Mouse (Mus musculus) lung, postnatal 4 days (tissue): ENCODE measurements around the gene Ccdc152.
"Not testable (repeated sequence)": the region's sequence is repeated elsewhere in the genome, so short reads cannot be mapped to it uniquely, and the experiment has no call there.

Source experiments
- DNase-seq, 2 experiments: peaks; one replicate each; pipeline ENCODE4 v3.0.0; 2021

Gene Ccdc152

DNA sequence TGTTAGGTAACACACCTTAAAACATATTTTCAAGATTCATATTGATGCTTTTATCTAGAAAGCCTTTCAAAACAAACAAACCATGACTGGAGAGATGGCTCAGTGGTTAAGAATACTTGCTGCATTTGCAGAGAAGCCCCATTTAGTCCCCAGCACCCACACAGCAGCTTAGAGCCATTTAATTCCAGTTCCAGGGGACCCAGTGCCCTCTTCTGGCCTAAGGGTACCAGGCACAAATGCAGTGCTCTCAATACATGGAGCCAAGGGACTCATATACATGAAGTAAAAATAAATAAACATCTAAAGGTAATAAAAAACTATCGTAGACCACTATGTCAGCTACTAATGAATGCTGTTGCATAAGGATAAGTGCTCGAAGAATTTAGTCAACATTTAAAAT is 25.9 kb downstream of the Ccdc152 start:
- DNase-seq: no peak

DNA sequence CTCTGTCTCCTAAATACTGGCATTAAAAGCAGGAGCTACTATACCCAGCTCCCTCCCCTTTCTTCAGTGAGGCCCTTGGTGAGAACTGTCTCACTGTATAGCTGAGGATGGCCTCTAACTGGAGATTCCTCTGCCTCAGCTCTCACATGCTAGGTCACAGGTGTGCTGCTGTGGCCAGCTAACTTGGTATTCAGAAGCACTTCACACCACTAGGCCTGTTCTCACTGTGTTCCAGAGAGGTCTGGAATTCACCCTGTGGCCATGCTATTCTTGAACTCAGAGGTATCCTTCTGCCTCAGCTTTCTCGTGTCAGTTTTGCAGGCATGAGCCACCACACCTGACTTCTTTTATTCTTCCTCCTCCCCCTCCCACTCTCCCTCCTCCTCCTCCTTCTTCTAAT is 30.1 kb downstream of the Ccdc152 start:
- no peak for DNase-seq

DNA sequence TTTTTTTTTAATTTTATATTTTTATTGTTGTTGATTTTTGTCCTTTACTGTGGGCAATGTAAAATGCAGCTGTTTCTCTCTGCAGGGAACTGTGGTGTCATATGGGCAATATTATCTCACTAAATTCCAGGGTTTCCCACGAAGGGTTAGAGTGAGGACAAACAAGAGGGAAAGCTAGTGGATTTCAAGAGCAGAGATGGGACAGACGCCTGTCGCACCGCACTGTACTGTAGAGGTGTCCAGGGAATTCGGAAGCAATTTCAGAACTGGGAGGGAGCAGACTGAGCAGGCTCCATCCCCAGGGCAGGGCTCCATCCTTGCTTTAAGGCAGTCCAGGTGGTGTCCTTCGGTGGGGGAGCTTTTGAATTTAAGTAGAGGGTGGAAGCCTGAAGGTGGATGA is 32.1 kb downstream of the Ccdc152 start:
- peak in 1 of 2 experiments; percentile 17 for DNase-seq

DNA sequence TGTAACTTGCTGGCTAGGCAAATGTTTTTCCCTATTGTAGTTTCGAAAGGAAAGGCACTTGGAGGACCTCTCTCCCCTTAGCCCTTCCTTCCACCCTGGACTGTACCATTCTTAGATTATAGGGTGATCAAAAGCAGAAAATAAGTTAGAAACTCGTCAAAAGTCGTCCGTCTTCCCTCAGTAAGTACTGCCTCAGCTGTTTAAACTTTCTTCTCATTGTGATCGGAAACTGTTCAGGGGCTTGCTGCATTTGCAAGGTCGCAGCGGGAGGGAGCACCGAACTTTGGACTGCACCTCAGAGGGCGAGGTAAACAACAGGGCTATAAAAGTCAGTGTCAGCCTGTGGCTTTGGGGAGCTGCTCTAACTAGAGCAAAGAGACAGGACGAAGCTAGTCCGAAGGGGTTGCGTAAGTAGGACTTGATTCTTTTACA is 32.7 kb downstream of the Ccdc152 start:
- DNase-seq: peak; percentile 81 to 86

DNA sequence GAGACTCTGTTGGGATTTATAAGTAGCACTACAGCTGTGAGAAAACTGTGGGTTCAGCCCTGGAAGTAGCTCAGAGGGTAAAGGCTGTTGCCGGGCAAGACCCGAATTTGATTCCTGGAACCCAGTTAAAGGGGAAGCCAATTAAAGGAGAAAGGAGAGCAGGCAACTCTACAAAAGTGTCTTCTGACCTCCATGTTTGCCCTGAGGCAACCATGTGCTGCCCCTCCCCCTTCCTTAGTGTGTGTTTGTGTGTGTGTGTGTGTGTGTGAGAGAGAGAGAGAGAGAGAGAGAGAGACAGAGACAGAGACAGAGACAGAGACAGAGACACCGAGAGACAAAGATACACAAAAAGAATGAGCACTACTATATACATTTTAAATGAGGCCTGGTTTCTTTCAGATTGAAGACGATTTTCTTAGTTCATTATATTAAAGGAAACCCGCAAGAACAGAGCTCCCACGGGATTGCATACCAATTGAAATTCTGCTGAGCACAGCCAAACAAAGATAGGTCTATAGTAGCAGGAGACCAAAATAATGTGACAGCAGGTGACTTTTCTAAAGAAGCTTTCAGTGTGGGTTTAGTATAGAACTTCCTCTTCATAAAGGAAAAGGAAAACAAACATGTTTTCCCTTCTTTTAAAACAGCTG is 33.2 kb downstream of the Ccdc152 start:
- no peak for DNase-seq

DNA sequence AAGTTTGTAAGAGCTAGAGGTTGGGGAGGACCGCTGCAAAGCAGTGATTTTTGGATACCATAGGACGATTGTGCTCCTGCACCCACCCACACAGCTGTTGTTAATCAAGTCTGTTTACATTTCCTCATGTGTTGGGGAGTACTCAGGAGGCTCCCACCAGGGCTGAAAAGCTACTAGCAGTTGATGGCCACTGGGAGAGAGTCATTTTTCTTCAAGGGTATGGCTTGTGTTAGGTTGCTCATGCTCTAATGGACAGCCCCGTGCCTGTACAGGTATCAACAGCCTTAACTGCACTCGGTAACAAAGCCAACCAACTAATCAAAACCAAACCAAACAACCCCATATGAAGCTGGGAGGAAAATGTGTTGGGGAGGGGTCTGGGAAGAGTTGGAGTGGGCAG is 33.8 kb downstream of the Ccdc152 start:
- no peak for DNase-seq

DNA sequence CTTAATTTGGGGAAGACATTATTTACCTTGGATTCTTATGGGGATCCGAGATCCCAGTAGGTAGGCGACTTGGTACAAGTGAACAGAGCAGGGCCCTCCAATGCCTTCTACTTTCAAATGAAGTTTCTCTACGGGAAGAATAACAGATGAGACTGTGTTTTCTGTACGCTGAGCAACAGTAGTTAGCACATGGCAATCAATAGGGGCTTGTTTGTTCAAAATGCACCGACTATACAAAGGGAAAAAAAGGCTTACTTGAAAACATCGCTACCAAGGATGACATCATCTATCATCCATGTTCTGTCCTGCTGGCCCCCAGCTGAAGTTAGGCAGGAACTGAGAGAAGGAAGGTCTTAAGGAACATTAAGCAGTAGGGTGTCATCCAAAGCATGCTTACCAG is 35.1 kb downstream of the Ccdc152 start, which contains the start of gene Selenop:
TSS of gene Selenop (plus strand) at position 301 of the 400 bp plus-strand sequence.
- DNase-seq: no peak

DNA sequence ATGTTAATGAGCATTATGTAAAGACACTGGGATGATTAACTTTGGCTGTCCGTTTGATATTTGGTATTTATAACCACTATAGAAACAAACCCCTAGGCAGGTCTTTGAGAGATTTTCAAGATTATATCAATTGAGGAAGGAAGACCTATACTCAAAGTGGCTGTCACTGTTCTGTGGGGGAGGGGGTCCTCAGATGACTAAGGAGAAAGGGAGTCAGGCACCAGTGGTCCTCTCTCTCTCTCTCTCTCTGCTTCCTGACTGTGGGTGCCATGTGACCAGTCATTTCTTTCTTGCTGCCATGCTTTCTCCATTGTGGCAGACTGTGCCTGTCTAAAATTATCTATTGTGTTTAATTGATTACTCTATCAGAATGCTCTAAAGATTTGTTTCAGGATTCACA is 38.5 kb downstream of the Ccdc152 start:
- no peak for DNase-seq

DNA sequence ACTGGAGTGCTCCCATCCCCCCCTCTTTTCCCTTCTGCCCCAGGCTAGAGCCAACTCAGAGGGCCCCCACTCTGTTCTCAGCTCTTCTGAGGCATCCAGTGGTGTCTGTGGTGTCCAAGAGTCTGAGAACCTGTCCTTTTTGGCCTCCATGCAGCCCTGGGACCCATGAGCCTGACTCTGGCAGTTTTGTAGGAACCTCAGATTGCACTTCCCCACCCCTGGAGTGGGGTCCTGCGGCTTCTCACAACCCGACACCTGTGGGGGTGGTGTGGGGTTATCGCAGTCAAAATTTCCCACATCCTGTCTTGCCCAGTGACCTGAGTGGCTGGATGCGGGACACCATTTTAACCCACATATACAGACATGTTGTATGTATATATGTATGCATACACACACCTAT is 39.0 kb downstream of the Ccdc152 start:
- DNase-seq: no peak

DNA sequence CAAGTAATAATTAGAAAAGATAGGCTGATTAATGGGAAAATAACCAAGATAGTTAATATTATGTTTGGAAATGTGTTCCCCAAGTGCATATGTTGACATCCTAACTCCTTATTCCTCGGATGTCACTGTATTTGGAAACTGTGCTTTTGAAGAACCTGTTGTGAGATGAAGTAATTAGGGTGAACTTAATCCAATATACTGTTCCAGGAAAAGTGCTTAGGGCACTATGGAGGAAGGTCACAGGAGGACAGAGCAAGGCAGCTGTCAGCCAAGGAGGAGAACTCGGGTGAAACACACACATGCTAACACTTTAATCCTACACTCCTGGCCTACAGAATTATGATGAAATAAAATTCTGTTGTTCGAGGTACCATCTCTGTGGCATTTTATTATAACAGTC is 40.4 kb downstream of the Ccdc152 start:
- DNase-seq: no peak

DNA sequence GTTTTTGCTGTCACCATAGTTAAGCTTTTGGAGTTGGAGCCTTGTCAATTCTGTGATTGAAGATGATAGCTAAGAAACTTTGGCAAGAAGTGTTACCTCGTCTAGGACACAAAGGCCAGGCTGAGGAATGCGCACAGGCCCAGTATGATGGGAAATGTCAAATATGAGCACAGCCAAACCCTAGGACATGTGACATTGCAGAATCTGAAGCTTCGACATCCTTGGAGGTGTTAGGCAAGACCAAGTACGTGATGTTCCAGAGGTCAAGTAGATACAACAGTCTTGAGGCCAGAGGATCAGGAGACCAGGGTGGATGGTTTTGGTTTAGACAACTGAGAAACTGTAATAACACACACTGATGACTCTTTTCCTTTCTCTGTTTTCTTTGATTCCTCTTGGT is 43.0 kb downstream of the Ccdc152 start:
- no peak for DNase-seq

DNA sequence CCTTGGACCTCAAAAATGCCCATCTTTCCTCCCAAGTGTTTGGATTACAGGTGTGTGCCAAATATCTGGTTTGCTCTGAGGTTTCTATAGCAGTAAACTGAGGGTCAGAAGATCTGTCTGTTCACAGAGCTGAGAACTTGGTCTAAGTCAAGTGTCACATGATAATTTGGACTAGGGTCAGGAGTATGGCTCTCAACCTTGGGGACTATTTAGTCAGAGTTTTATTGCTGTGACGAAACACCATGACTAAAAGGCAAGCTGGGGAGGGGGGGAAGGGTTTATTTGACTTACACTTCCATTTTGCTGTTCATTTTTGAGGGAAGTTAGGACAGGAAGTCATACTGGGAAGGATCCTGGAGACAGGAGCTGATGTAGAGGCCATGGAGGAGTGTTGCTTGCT is 44.3 kb downstream of the Ccdc152 start:
- no peak for DNase-seq

DNA sequence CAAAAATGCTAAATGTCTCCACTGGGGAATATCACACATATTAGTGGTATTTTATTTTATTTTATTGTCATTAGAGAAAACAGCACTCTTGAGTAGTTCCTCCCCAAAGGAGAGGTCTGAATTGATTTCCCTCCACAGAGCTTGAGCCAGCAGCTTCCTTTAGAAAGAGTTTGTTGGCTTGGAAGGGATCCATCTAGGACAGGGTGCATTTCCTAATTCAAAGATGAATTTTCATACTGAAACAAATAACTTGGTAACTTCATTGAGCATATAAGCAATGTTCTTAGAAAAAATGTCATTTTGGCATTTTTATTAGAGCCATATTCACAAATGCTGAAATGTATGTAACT is 51.6 kb downstream of the Ccdc152 start:
- DNase-seq: no peak

DNA sequence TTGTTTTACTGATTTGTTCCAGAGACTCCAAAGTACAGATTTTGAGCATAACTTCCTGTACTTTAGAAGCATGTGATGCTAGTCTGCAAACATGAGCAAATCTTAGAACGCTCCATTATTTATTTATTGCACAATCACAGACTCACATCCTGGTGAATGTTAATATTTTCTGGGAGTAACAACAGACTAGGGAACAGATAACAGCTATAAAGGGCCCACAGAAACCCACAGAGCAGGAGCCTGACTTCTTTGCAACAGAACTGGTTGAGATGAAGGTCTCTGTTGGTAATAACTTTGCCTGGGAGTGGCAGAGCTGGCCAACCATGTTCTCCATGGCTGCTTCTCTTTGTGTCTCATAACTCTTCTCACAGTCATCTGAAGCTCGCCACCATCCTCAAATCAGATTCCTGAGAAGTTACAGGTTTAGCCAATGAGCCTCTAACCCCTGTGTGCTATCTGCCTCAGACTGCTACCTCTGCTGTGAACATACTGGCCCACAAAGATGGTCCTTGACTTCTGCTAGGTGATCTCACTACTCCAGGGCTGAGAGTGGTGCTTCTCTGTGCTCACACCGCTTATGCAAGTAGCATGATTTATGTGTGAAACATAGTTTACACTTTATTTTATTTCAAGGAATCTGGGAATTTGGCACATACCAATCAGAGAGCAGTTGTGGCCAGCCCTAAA is 52.2 kb downstream of the Ccdc152 start:
- DNase-seq: no peak

DNA sequence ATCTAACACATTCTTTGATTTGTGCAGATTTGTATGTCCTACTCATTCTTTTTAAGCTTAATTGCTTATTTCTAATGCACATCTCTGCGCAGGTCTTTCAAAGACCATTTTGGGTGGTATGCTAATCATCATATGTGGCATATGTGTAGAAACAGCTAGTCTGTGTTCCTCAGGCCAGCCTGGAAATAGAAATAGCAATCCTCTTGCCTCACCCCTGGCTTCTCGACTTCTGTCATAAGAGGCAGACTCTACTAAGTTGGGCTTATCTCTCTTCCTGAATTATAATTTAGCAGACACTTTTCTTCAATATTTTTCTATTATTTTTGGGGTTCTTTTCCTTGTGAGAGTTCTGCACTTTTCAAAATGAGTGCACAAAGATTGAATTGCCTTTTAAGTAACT is 52.7 kb downstream of the Ccdc152 start:
- DNase-seq: no peak

DNA sequence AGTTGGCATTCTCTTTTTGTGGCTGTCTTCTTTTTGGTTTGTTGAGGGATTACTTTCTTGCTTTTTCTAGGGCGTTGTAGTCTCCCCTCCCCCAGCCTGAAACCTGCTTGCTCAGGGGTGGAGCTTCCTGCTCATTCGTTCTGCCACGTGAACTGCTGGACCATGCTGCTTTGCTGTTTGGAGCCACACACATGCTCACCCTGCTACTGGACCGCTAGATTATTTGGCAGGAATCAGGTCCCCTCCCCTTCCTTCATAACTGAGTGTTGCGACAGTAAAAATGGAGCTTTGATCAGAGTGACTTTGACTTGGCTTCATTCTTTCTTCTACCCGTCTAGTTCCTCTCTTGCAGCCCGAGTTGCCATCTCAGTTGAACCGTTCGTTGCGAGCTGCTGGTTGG is 58.3 kb downstream of the Ccdc152 start:
- not testable (repeated sequence) for DNase-seq

DNA sequence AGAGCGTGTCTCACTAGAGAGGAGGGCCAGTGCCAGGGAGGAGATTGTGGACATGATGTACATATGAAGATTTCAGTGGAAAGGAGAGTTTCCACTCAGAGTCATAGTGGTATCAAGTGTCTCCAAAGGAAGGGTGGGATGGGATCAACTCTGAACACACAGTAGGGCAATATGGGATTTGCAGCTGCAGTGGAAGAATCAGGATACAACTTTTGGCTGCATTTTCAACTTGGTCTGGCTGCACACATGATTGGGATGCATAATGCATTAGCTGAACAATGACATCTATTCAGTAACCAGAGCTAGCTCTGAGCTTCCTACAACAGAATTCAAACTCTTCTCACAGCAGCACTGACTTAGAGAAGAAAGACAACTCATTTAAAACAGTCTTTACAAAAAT is 65.4 kb downstream of the Ccdc152 start:
- no peak for DNase-seq

DNA sequence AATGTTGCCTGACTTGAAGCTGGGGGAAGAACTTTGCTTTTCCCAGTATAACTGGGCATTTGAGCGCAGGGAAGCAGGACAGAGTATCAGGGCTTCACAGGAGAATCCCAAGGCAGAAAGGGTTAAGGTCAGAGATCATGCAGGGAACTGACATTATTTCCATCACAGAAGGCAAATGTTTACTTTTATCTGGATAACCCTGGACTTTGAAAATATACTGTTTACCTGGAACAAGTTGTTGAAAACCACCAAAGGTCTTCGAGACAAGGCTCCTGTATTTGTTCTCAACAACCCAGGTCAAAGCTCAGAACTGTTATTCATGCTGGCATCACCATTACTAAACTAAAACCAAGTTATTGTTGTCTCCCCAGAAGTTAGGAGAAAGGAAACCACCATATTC is 67.0 kb downstream of the Ccdc152 start:
- no peak for DNase-seq

DNA sequence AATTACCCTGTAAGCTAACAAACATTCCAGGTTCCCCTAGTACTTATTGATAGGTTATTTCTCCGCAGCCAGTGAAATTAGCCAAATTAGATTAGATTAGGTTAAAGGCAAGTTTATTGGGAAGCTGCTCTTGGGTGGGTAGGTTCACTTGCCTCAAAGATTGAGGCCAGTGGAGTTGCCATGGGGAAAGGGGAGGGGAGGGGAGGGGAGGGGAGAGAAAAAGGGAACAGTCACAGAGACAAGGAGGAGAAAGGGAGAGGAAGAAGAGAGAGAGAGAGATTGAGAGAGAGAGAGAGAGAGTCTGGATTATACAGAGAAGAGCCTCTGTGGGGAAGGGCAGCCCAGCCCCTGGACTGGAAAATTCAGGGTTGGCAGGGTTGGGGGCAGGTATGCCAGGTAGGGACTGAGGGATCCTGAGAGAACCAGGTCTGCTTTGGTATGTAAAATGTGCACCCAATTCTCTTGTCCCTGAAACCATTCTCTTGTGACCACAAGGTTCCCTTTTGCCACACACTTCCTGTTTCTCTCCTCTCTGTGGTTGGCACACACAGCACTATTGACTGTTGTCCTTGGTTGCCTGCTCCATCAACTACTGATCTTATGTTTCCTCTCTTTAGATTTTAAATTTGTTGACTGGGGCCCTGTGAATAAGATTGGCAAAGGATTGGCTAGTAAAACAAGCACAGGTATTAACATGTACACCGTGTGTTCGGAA is 69.3 kb downstream of the Ccdc152 start:
- DNase-seq: peak in 1 of 2 experiments; percentile 33

DNA sequence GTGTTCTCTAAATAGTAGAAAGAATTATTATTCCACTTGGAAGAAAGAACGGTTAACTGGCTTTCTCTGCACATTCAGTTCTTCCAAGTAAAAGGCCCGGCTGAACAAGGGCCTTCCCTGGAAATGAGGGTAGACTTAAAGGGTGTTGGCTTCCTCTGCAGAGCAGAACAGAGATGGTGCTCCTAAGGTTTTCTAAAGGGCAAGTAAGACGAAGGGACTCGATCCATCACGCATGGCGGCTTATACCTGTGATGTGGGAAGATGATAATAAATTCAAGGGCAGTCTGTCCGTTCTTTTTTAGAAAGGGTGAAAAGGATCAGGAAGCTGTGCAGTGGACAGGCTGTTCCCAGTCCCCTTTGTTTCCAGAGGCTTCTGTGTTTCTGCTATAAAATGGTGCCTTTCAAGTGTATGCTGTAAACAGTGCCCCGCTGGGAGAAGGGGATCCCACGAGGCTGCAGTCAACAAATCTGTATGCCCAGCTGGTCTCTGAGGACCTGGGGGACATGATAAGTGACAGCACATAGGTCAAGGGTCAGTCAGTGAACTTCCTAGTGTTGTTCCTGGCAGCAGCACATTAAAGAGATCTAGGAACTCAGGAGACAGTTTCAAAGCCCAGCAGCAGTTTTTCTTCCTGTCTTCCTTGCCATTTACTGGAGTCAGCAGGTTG is 71.0 kb downstream of the Ccdc152 start:
- no peak for DNase-seq

DNA sequence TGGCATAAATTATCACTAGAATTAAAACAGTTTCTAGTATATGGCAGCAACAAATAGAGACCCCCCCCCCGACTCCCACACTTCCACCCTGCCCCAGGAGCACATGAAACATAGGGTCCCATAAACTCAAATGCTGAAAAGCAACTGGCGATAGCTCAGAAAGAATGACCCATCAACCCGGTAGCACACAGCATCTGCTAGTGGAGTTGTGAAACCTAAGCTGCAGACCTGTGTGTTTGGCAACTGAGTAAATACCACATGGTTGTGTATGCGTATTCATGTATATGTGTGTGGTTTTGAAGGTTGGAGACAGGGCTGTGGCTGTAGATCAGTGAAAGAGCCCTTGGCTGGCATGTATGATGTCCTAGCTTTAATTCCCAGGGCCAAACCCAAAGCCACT is 72.3 kb downstream of the Ccdc152 start:
- DNase-seq: no peak
